Mouse (Mus musculus) hindbrain, embryonic 11.5 days (tissue): Measurements from ENCODE around the gene Lrp8. TPM values are rescaled to one million over a fixed set of nuclear protein-coding genes. Genes with fewer than 3 reads are reported as not detected.

Experiments used
- ATAC-seq: fragments of 200-750 bp; cut with Nextera tagmentation; 2 replicates; pipeline ENCODE4 v1.8.0; 2017; ENCODE audit warnings: mild to moderate bottlenecking, moderate TSS enrichment, moderate library complexity; ENCODE audit not compliant: low FRiP score
- DNase-seq: peaks from one replicate; pipeline ENCODE4 v3.0.0-alpha.2; 2015; ENCODE audit warnings: low spot score
- H3K27ac ChIP-seq: fragments of 300-500 bp; sonication (generic); 2 replicates; pipeline ENCODE4 v1.5.1; 2014; ENCODE audit warnings: mild to moderate bottlenecking, low read depth, low read length
- H3K27me3 ChIP-seq: fragments of 300-500 bp; sonication (generic); 2 replicates; pipeline ENCODE4 v1.6.1; 2014; ENCODE audit warnings: mild to moderate bottlenecking, low read length, moderate library complexity, mixed read lengths; ENCODE audit not compliant: control insufficient read depth, insufficient read depth
- H3K36me3 ChIP-seq: fragments of 300-500 bp; sonication (generic); 2 replicates; pipeline ENCODE4 v1.6.1; 2014; ENCODE audit warnings: mild to moderate bottlenecking, low read length, moderate library complexity, mixed read lengths; ENCODE audit not compliant: control insufficient read depth, insufficient read depth
- H3K4me1 ChIP-seq: fragments of 300-500 bp; sonication (generic); replicated peaks from 2 replicates; pipeline ENCODE4 v1.6.1; 2014; ENCODE audit warnings: low read length, mixed read lengths; ENCODE audit not compliant: control insufficient read depth, insufficient read depth
- H3K4me2 ChIP-seq: fragments of 300-500 bp; sonication (generic); replicated peaks from 2 replicates; pipeline ENCODE4 v1.6.1; 2014; ENCODE audit warnings: mild to moderate bottlenecking, low read depth, low read length
- H3K4me3 ChIP-seq: fragments of 300-500 bp; sonication (generic); 2 replicates; pipeline ENCODE4 v1.5.1; 2014; ENCODE audit warnings: low read depth, low read length
- H3K9ac ChIP-seq: fragments of 300-500 bp; sonication (generic); 2 replicates; pipeline ENCODE4 v1.6.1; 2014; ENCODE audit warnings: low read depth, low read length
- H3K9me3 ChIP-seq: fragments of 300-500 bp; sonication (generic); 2 replicates; pipeline ENCODE4 v1.6.1; 2016; ENCODE audit warnings: low read length; ENCODE audit not compliant: control insufficient read depth
- WGBS: fragments of 180-500 bp; shearing (Covaris S2); extraction: QIAGEN DNeasy Blood & Tissue Kit; methylation state at CpG from one replicate; pipeline ENCODE4 v1.1.7; 2014; 5-methylcytosine and 5-hydroxymethylcytosine counted together
- polyA plus RNA-seq: library from polyadenylated mRNA; unstranded; fragments of >200 nt; fragmentation: Nextera tagmentation; extraction: Ambion mirVana; gene quantifications from 2 replicates; pipeline ENCODE4 v1.2.1, GENCODE M21; 2014

Gene Lrp8
- polyA plus RNA-seq, 1 experiment from 2014 or later: 24.9 TPM

DNA sequence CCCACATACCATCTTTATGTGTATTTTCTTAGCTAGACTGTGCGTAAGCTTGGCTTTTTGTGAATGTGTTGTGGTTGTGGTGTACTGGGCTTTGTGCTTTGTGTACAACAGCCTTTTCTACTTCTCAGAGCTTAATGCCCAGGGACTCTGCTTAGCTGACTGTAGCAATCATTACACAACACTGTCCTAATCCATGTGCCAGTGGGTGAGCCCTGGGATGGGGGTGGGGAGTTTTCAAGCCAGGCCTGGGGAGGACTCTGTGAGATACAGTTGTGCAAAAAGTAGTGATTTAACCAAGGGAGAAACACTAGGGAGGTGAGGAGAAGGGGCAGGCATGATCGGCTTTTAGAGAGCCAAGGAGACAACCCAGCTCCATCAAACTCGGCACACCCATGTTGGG is 98.1 kb downstream of the Lrp8 start:
- H3K27ac ChIP-seq: no peak overlapping the region
- H3K4me3 ChIP-seq: no peak overlapping the region
- H3K9ac ChIP-seq: no peak overlapping the region
- 95% methylated on average over 3 of the region's 3 CpGs for WGBS
- ATAC-seq (no peak), DNase-seq (no peak)
- H3K4me1 ChIP-seq: no peaks in the 10 kb centered on the region
- H3K9me3 ChIP-seq: no peaks in the 10 kb centered on the region
- H3K4me2 ChIP-seq: no peak overlapping the region
- no peaks in the 10 kb centered on the region for H3K36me3 ChIP-seq
- no peaks in the 10 kb centered on the region for H3K27me3 ChIP-seq

DNA sequence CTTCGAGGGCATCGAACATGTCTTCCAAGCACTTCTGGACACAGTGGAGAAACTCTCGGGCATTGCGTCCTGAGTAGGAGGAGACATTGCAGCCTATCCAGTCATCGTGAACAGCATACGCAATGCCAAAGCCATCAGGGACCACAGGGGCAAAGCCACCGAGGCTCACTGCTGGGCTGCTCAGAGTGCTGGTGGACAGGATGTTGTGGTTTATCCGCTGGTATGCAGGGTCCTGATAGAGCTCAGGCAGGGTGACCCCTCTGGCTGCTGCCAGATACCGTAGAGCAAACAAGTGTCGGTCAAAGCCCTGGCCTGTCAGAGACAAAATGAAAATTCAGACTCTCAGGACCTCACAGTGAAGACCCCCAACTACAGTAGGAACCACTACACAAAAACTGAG is 102.2 kb downstream of the Lrp8 start:
- ATAC-seq: no peak
- no peaks in the 10 kb centered on the region for H3K36me3 ChIP-seq
- DNase-seq: no peak
- no peak overlapping the region for H3K9ac ChIP-seq
- H3K9me3 ChIP-seq: no peaks in the 10 kb centered on the region
- H3K4me2 ChIP-seq: no peak overlapping the region
- no peak overlapping the region for H3K27ac ChIP-seq
- H3K4me3 ChIP-seq: no peak overlapping the region
- no peaks in the 10 kb centered on the region for H3K27me3 ChIP-seq
- 95% methylated on average over 10 of the region's 10 CpGs for WGBS
- no peaks in the 10 kb centered on the region for H3K4me1 ChIP-seq

DNA sequence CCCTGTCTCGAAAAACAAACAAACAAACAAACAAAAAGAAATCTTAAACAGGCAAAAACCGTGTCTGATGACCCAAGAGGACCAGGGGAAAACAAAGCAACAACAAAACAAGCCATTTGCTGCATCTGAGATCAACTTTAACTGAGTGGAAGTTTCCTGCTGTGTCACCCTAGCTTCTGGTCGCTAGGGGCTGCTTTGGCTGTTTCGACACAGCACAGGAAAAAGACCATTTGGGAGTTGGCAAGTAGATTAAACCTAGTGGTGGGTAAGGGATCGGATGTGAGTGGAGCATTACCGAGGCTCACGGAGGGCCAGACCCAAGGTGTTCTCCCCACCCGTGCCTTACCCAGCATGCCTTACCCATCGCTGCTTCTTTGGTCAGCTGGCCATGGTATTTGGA is 104.5 kb downstream of the Lrp8 start:
- ATAC-seq: no peak
- Histone ChIP-seq H3K27me3 (no peaks in the 10 kb centered on the region), H3K4me3 (no peak overlapping the region), H3K4me2 (no peak overlapping the region), H3K4me1 (no peaks in the 10 kb centered on the region), H3K27ac (no peak overlapping the region), H3K9me3 (no peaks in the 10 kb centered on the region), H3K36me3 (no peaks in the 10 kb centered on the region), H3K9ac (no peak overlapping the region)
- no peak for DNase-seq
- 87% methylated on average over 9 of the region's 9 CpGs for WGBS

DNA sequence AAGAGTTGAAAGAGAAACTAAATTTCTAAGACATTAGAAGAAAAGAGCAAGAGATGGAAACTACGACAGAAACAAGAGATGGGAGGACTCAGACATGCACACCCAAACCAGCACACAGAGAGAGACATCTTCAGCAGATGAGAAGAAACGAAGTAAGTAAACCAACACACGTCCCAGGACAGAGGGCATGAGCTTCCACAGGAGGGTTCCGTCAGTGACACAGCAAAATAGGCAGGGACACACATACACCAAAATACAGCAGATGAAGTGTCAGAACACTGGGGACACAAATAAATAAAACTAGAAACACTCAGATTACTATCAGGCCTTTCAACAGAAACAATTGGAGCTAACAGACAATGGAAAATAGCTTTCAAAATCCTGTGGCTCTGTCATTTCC is 108.0 kb downstream of the Lrp8 start:
- no peak overlapping the region for H3K4me3 ChIP-seq
- ATAC-seq (no peak), DNase-seq (no peak)
- H3K27ac ChIP-seq: no peak overlapping the region
- no peaks in the 10 kb centered on the region for H3K27me3 ChIP-seq
- no peaks in the 10 kb centered on the region for H3K9me3 ChIP-seq
- no peaks in the 10 kb centered on the region for H3K36me3 ChIP-seq
- no peak overlapping the region for H3K4me2 ChIP-seq
- H3K9ac ChIP-seq: no peak overlapping the region
- H3K4me1 ChIP-seq: no peaks in the 10 kb centered on the region
- 95% methylated on average over 4 of the region's 4 CpGs for WGBS

DNA sequence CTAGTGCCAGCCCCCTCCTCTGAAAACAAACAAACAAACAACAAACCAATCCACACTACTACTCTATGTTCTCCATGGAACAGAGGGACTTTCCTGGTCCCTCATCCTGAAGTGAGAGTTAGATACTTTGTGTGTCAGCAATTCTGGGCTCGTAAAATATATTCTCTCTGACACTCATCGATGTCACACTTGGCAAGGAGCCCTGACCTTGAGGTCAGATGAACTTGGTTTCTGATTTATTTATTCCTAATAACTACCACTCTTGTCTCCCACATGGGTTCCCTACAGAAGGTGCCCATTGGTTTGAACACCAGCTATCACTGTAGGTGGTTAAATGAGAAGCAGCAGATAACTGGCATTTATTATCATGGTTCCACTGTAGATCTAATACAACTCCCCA is 118.3 kb downstream of the Lrp8 start:
- no peaks in the 10 kb centered on the region for H3K36me3 ChIP-seq
- no peak overlapping the region for H3K27ac ChIP-seq
- no peak overlapping the region for H3K4me3 ChIP-seq
- DNase-seq (no peak), ATAC-seq (no peak)
- no peaks in the 10 kb centered on the region for H3K9me3 ChIP-seq
- peaks cover 2% of the 10 kb centered on the region; the same call in 1 of the 2 replicates for H3K4me1 ChIP-seq
- WGBS: 92% methylated on average over 2 of the region's 2 CpGs
- H3K9ac ChIP-seq: no peak overlapping the region
- H3K4me2 ChIP-seq: no peak overlapping the region
- H3K27me3 ChIP-seq: no peaks in the 10 kb centered on the region

DNA sequence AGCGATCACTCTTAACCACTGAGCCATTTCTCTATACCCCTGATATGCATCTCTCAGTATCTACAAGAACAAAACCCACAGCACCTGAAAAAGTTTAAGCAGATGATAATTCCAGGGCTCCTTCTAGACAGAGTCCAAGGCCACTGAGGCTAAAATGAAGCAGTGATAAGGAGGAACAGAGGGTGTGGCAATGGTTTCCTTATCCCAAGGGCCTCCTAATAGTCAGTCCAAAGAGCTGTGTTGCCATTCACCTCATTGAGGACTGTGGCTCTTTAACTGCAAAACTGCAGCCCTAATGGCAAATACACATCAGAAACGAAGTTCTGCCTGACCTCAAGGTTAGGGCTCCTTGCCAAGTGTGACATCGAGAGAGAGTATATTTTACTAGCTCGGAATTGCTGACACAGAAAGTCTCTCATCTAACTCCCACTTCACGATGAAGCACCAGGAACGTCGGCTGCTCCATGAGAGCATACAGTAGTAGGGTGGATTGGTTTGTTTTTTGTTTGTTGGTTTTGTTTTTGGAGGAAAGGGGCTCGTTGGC is 119.2 kb downstream of the Lrp8 start:
- no peak overlapping the region for H3K9ac ChIP-seq
- H3K4me3 ChIP-seq: no peak overlapping the region
- H3K36me3 ChIP-seq: no peaks in the 10 kb centered on the region
- DNase-seq (no peak), ATAC-seq (no peak)
- 92% methylated on average over 8 of the region's 8 CpGs for WGBS
- H3K27me3 ChIP-seq: no peaks in the 10 kb centered on the region
- H3K4me1 ChIP-seq: peaks cover 2% of the 10 kb centered on the region; the same call in 1 of the 2 replicates
- no peak overlapping the region for H3K27ac ChIP-seq
- H3K4me2 ChIP-seq: no peak overlapping the region
- no peaks in the 10 kb centered on the region for H3K9me3 ChIP-seq

DNA sequence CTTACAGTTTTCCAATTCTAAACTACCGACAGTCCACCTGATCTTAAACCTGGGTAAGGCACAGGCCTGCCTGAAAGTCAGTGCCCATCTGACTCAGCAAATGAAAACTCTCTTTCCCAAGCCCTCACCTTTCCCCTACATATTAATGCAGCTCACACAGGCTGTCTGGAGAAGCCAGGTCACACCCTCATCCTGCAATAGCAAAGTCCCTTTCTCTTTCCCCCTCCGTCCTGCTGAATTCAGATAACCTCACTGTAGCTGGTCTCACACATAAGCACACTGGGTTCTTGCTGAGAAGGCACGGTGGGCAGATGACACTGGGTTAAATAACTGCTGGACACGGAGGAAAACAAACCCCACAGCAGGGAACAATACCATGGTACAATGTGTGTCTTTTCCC is 119.9 kb downstream of the Lrp8 start:
- H3K4me1 ChIP-seq: peaks cover 2% of the 10 kb centered on the region; the same call in 1 of the 2 replicates
- WGBS: 57% methylated on average over 4 of the region's 4 CpGs
- no peaks in the 10 kb centered on the region for H3K9me3 ChIP-seq
- H3K27me3 ChIP-seq: no peaks in the 10 kb centered on the region
- H3K36me3 ChIP-seq: no peaks in the 10 kb centered on the region
- DNase-seq (no peak), ATAC-seq (no peak)
- H3K4me3 ChIP-seq: no peak overlapping the region
- H3K4me2 ChIP-seq: no peak overlapping the region; the same call in 1 of the 2 replicates
- no peak overlapping the region for H3K9ac ChIP-seq
- H3K27ac ChIP-seq: no peak overlapping the region

DNA sequence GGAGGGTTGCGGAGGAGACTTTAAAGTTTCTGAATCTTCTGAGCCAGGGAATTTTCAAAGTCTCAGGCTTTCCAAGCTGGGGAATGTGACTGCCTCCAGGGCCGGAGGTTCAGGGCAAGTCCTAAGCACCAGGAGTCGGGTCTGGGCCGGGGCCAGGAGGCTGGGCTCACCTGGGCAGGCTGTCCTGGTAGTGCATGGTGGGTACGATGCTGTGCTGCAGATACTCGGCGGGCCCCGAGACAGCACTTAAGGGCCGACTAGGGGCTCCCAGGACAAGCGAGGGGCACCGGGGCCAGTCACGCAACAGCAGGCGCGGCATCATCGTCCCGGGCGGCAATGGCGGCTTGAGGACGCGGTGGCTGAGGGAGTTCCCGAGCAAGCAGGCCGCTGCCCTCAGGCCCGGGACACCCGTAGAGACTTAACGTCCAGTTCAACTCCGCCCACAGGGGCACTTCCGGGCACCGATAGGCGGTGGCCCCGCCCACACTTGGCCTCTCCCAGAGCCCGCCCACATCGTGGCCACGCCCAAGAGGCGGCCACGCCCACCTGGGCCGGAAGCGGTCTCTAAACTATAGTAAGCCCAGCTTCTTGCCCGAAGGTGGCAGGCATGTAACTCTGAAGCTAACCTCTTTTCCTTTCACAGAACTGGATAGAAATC is 121.2 kb downstream of the Lrp8 start, which contains the start of gene Cpt2:
TSS of gene Cpt2 (minus strand) at position 466 of the 658 bp plus-strand sequence.
- Histone ChIP-seq H3K27ac (no peak within 1 kb of the TSS; the same call in 1 of the 2 replicates), H3K4me1 (peaks cover 2% of the 10 kb centered on the region; the same call in 1 of the 2 replicates), H3K36me3 (no peaks in the 10 kb centered on the region), H3K27me3 (no peaks in the 10 kb centered on the region), H3K9me3 (no peaks in the 10 kb centered on the region), H3K4me3 (peak within 1 kb of the TSS; percentile 75), H3K9ac (peak within 1 kb of the TSS; percentile 86), H3K4me2 (peak within 1 kb of the TSS; percentile 80)
- ATAC-seq (peak; percentile 96), DNase-seq (peak; percentile 98)
- WGBS: 1% methylated on average over 38 of the region's 38 CpGs

DNA sequence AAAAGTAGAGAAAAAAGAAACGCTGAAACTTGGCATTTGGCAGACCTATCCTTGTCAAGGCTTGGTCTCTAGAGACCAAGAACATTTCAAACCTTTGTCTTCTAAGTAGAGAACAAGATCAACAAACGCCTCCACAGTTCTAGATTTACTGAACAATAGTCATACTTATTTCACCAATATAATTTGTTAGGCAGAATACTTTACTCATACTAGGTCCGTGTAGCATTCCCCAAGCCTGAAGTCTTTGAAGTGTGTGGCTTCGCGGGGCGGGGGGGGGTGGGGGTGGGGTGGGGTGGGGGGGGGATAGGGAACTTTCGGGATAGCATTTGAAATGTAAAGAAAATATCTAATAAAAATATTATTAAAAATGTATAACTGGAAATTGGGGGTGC is 121.7 kb downstream of the Lrp8 start:
- peak; percentile 67 for ATAC-seq
- Histone ChIP-seq H3K4me3 (peak overlapping the region; percentile 75), H3K9me3 (no peaks in the 10 kb centered on the region), H3K27ac (no peak overlapping the region), H3K4me1 (peaks cover 2% of the 10 kb centered on the region; the same call in 1 of the 2 replicates), H3K27me3 (no peaks in the 10 kb centered on the region), H3K9ac (no peak overlapping the region; the same call in 1 of the 2 replicates), H3K4me2 (peak overlapping the region; percentile 80), H3K36me3 (no peaks in the 10 kb centered on the region)
- WGBS: 57% methylated on average over 7 of the region's 7 CpGs
- no peak for DNase-seq
